Mouse (Mus musculus) midbrain, embryonic 12.5 days (tissue): ENCODE measurements around the gene Rassf7. TPM values are rescaled to one million over a fixed set of nuclear protein-coding genes. Genes with fewer than 3 reads are reported as not detected.

Experiments
- ATAC-seq: fragments of 200-750 bp; cut with Nextera tagmentation; 2 replicates; pipeline ENCODE4 v1.8.0; 2017; ENCODE audit warnings: low read depth, moderate TSS enrichment, moderate library complexity; ENCODE audit not compliant: low FRiP score
- H3K27ac ChIP-seq: fragments of 300-500 bp; sonication (generic); replicated peaks from 2 replicates; pipeline ENCODE4 v1.5.1; 2016; ENCODE audit warnings: mild to moderate bottlenecking
- H3K27me3 ChIP-seq: fragments of 300-500 bp; sonication (generic); 2 replicates; pipeline ENCODE4 v1.6.1; 2016; ENCODE audit warnings: mild to moderate bottlenecking
- H3K36me3 ChIP-seq: fragments of 300-500 bp; sonication (generic); 2 replicates; pipeline ENCODE4 v1.6.1; 2016
- H3K4me1 ChIP-seq: fragments of 300-500 bp; sonication (generic); 2 replicates; pipeline ENCODE4 v1.6.1; 2016
- H3K4me2 ChIP-seq: fragments of 300-500 bp; sonication (generic); replicated peaks from 2 replicates; pipeline ENCODE4 v1.6.1; 2016; ENCODE audit warnings: mild to moderate bottlenecking, moderate library complexity
- H3K4me3 ChIP-seq: fragments of 300-500 bp; sonication (generic); 2 replicates; pipeline ENCODE4 v1.5.1; 2016; ENCODE audit warnings: mild to moderate bottlenecking
- H3K9ac ChIP-seq: fragments of 300-500 bp; sonication (generic); replicated peaks from 2 replicates; pipeline ENCODE4 v1.6.1; 2016; ENCODE audit warnings: mild to moderate bottlenecking, moderate library complexity
- H3K9me3 ChIP-seq: fragments of 300-500 bp; sonication (generic); 2 replicates; pipeline ENCODE4 v1.6.1; 2016; ENCODE audit warnings: mild to moderate bottlenecking
- WGBS: fragments of 180-500 bp; shearing (Covaris S2); methylation state at CpG from one replicate; pipeline ENCODE4 v1.1.7; 2016; 5-methylcytosine and 5-hydroxymethylcytosine counted together
- polyA plus RNA-seq: library from polyadenylated mRNA; unstranded; fragments of >200 nt; fragmentation: Nextera tagmentation; extraction: Ambion mirVana; gene quantifications from 2 replicates; pipeline ENCODE4 v1.2.1, GENCODE M21; 2016

Rassf7 gene
- polyA plus RNA-seq, 1 experiment from 2014 or later = 40.1 TPM

DNA sequence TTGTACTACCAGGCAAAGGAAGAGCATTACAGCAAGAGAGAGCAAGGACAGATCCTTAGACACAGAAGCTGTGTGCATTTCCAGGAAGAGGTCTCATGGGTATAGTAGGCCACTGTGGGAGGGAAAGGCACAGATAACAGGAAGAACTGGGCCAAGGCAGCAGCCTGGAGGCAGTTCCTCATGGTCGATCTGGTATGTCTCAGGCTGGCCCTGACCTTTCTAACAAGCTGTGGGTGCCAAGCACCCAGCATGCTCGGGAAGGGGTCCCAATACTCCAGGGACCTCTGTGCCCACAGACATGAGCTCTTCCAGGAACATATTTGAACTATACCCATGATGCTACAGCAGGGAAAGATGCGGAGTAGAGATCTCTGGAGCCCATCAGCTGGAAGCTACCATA, 11.1 kb upstream of the Rassf7 start:
- no peaks in the 10 kb centered on the region for H3K4me1 ChIP-seq
- 80% methylated on average over 3 of the region's 3 CpGs for WGBS
- no peak for ATAC-seq
- H3K9me3 ChIP-seq = no peaks in the 10 kb centered on the region
- no peaks in the 10 kb centered on the region for H3K36me3 ChIP-seq
- H3K4me2 ChIP-seq = no peak overlapping the region
- no peak overlapping the region for H3K4me3 ChIP-seq
- H3K9ac ChIP-seq = no peak overlapping the region
- H3K27ac ChIP-seq = no peak overlapping the region
- H3K27me3 ChIP-seq = no peaks in the 10 kb centered on the region

DNA sequence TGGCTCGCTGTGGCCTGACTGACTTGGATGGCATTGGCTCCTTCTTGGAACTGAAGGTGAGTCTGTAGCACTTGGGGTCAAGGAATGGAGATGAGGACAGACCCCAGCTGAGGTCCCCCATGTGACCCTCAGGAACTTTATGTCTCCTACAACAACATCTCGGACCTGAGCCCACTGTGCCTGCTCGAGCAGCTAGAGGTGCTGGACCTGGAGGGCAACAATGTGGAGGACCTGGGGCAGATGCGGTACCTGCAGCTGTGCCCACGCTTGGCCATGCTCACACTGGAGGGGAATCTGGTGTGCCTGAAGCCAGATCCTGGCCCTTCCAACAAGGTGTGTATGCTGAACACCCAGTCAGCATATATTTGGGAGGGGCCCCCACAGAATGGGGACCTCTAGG, 10.2 kb upstream of the Rassf7 start:
- Histone ChIP-seq H3K9me3 (no peaks in the 10 kb centered on the region), H3K27ac (no peak overlapping the region), H3K9ac (no peak overlapping the region), H3K4me3 (no peak overlapping the region), H3K27me3 (no peaks in the 10 kb centered on the region), H3K4me1 (no peaks in the 10 kb centered on the region), H3K4me2 (no peak overlapping the region), H3K36me3 (no peaks in the 10 kb centered on the region)
- no peak for ATAC-seq
- WGBS = 92% methylated on average over 5 of the region's 5 CpGs

DNA sequence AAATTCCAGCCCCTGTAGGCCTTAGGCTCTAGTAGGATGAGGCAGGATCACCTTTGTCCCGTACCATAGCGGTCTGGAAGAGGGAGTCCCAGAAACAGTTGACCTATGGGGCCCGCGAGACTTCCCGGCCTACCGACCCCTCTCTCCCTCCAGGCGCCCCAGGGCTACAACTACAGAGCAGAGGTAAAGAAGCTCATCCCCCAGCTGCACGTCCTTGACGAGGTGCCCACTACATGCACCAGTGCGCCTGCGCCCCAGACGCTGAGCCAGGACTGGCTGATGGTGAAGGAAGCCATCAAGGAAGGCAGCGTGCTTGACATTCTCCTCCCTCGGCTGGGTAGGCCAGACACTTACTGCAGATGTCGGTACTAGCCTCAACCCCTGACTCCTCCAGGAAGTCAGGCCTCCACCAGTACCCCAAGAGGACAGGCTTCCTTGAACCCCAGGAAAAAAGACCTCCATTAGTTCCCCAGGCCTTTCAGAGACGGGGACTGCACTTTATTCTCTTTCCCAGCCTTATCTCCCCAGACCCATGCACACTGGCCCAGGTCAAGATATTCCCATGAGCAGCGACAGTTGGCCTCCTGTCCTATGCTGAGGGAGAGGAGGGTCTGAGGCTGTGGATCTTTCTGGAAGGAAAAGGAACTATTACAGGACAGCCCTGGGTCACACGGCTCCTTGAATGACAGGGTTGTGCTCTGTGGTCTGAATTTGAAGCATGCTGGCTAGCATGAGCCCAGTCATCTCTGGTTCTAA, 9.3 kb upstream of the Rassf7 start:
- Histone ChIP-seq H3K27ac (no peak overlapping the region), H3K9ac (no peak overlapping the region), H3K36me3 (no peaks in the 10 kb centered on the region), H3K27me3 (no peaks in the 10 kb centered on the region), H3K9me3 (no peaks in the 10 kb centered on the region), H3K4me1 (no peaks in the 10 kb centered on the region), H3K4me2 (no peak overlapping the region), H3K4me3 (no peak overlapping the region)
- WGBS = 93% methylated on average over 18 of the region's 18 CpGs
- no peak for ATAC-seq

DNA sequence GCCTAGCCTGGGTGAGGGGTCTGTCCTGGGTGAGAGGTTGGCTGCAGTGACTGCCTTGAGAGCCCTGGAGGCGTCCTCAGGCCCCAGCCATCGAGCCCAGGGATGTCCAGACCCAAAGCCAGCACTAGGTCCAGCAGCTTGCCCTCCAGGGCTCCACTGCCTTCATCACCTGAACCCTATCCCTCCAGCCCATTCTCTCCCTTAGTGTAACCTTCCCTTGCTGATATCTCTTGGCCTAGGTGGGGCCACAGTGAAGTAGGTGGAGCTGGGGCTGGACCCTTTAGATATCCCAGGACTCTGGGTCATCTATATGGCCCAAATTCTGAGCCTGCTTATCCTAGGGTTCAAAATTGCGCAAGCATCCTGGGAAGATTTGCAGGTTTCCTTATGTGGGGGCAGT, 6.1 kb upstream of the Rassf7 start:
- H3K27me3 ChIP-seq = no peaks in the 10 kb centered on the region
- H3K4me1 ChIP-seq = peaks cover 4% of the 10 kb centered on the region
- H3K4me3 ChIP-seq = no peak overlapping the region
- H3K4me2 ChIP-seq = no peak overlapping the region
- ATAC-seq = no peak
- no peaks in the 10 kb centered on the region for H3K36me3 ChIP-seq
- no peak overlapping the region for H3K27ac ChIP-seq
- 77% methylated on average over 3 of the region's 3 CpGs for WGBS
- no peaks in the 10 kb centered on the region for H3K9me3 ChIP-seq
- H3K9ac ChIP-seq = no peak overlapping the region

DNA sequence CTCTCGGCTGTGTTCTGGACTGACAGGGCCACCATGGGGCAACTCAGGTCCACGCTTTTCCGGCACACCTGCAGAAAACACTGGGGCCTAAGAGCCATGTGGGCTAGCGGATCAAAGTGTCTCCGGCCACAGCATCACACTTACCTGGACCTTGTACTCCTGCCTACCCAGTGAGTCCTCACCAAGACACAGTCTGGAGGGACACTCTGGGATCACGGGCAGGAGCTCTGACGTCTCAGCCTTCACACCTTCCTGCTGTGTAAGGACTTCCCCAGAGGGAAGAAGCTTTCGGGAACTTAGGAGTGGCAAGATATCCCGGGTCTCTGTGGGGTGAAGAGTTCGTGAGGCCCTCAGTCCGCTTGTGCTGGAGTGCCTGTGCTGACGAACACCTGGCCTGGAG, 5.5 kb upstream of the Rassf7 start:
- Histone ChIP-seq H3K27me3 (no peaks in the 10 kb centered on the region), H3K4me3 (no peak overlapping the region), H3K9me3 (no peaks in the 10 kb centered on the region), H3K36me3 (no peaks in the 10 kb centered on the region), H3K4me1 (peaks cover 10% of the 10 kb centered on the region), H3K9ac (no peak overlapping the region), H3K4me2 (no peak overlapping the region), H3K27ac (no peak overlapping the region)
- 85% methylated on average over 12 of the region's 12 CpGs for WGBS
- no peak for ATAC-seq

DNA sequence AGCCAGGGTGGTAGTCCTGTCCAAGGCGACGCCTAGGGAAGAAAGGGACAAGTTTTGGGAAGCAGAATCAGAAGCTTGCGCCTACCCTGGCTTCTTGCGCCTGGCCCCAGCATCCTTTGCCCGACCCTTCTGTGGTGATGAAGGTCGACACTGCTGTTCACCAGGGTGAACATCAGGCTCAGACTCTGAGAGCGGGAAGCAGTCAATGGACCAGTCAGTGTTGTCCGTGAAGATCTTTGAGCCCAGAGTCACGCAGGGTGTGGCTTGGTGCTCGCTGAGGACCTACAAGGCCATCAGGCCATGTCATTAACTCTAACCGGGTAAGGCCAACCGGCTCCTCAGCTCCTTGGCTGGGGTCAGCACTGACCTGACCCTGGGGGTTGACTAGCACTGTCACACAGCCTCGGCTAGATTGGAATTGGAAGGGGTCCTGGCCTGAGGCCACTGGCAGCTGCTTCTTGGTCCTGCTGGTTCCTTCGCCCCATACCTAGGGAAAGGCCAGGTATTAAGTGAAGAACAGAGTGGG, 5.0 kb upstream of the Rassf7 start:
- H3K4me2 ChIP-seq = no peak overlapping the region
- H3K27ac ChIP-seq = no peak overlapping the region
- peaks cover 11% of the 10 kb centered on the region for H3K4me1 ChIP-seq
- no peaks in the 10 kb centered on the region for H3K27me3 ChIP-seq
- H3K36me3 ChIP-seq = no peaks in the 10 kb centered on the region
- no peak overlapping the region for H3K4me3 ChIP-seq
- ATAC-seq = no peak
- no peaks in the 10 kb centered on the region for H3K9me3 ChIP-seq
- WGBS = 90% methylated on average over 14 of the region's 14 CpGs
- H3K9ac ChIP-seq = no peak overlapping the region

DNA sequence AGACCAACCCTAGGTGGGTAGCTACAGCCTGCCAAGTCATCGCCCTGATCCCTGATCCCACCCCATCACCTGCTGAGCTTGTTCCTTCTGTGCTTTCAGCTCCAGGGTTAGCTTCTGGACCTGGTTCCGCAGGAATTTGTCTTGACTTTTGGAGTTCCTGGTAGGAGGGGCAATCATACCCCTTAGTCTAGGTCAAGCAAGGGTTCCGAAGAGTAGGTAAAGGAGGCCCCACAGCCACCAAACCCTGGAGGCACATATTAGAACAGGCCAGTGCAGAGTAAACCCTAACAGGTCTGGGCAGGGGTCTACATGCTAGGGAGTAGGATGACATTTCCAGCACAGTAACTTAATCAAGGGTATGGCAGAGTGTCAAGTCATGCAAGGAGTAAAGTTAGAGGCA, 2.5 kb upstream of the Rassf7 start:
- no peak for ATAC-seq

DNA sequence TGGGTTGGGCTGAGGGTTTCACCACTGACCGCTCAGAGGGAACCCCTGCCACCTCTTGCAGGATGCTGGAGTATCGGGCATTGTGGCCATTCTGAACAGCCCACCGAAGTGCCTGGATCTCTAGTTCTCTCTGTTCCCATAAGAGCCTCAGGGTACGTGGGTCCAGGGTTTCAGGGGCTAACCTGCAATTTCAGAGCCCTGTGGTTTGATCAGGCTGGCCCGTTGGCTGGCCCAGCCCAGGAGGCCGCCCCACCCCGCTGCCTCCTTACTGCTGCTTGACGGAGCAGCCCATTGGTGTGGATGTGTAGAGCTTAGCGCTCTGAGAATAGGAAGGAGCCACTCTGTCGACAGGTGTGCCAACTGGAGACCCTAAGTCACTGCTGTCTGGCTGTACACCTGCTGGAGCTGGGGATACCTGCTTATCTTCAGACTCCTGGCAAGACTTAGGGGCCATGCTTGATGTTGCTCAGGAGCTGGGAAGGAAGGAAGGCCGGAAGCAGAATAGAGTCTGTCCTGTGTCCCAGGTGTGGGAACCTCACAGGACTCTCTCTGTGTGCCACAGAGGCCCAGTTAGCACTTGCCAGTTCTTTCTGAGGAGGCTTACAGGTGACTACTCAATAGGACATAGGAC, 1.9 kb upstream of the Rassf7 start, which contains the start of gene Lmntd2:
Gene Lmntd2, minus strand, starts transcription at position 476 of the 631 bp plus-strand sequence.
- Histone ChIP-seq H3K27me3 (no peaks in the 10 kb centered on the region), H3K4me1 (peaks cover 25% of the 10 kb centered on the region), H3K9ac (peak within 1 kb of the TSS; percentile 79), H3K4me3 (peak within 1 kb of the TSS; percentile 62), H3K27ac (peak within 1 kb of the TSS; percentile 94), H3K9me3 (no peaks in the 10 kb centered on the region), H3K4me2 (peak within 1 kb of the TSS; percentile 97), H3K36me3 (peaks cover 16% of the 10 kb centered on the region)
- no peak for ATAC-seq
- WGBS = 89% methylated on average over 11 of the region's 11 CpGs

More for the DNA sequence above, 2.5 kb upstream of the Rassf7 start:
- Histone ChIP-seq H3K4me2 (no peak overlapping the region), H3K4me1 (peaks cover 25% of the 10 kb centered on the region), H3K27ac (no peak overlapping the region), H3K27me3 (no peaks in the 10 kb centered on the region), H3K36me3 (peaks cover 11% of the 10 kb centered on the region), H3K4me3 (no peak overlapping the region), H3K9ac (no peak overlapping the region), H3K9me3 (no peaks in the 10 kb centered on the region)
- WGBS = 80% methylated on average over 3 of the region's 3 CpGs

DNA sequence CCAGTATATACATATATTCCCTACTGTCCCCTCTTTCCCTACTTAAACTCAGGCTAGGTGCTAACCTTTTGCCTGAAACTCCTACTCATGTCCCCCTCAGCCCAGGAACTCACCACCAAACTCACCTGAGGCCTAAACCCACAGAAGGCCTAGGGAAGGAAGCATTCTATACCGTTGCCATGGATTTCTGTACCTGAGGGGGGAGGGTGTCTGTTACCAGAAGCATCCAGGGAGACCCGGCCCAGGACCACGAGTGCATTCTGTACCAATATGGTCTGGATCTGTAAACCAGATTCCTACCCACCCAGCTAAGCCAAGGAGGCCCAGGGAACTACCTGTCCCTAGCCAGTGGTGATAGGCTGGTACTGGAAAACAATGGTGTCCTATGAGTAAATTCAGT, 1.4 kb upstream of the Rassf7 start:
- Histone ChIP-seq H3K4me3 (no peak overlapping the region), H3K36me3 (peaks cover 22% of the 10 kb centered on the region), H3K9ac (peak overlapping the region; percentile 79; the same call in 1 of the 2 replicates), H3K27me3 (no peaks in the 10 kb centered on the region), H3K9me3 (no peaks in the 10 kb centered on the region), H3K4me2 (0 out of 2 replicates have a peak overlapping the region, but pooled peaks have one; percentile 97), H3K4me1 (peaks cover 25% of the 10 kb centered on the region), H3K27ac (peak overlapping the region; percentile 94)
- 76% methylated on average over 3 of the region's 3 CpGs for WGBS
- ATAC-seq = no peak

DNA sequence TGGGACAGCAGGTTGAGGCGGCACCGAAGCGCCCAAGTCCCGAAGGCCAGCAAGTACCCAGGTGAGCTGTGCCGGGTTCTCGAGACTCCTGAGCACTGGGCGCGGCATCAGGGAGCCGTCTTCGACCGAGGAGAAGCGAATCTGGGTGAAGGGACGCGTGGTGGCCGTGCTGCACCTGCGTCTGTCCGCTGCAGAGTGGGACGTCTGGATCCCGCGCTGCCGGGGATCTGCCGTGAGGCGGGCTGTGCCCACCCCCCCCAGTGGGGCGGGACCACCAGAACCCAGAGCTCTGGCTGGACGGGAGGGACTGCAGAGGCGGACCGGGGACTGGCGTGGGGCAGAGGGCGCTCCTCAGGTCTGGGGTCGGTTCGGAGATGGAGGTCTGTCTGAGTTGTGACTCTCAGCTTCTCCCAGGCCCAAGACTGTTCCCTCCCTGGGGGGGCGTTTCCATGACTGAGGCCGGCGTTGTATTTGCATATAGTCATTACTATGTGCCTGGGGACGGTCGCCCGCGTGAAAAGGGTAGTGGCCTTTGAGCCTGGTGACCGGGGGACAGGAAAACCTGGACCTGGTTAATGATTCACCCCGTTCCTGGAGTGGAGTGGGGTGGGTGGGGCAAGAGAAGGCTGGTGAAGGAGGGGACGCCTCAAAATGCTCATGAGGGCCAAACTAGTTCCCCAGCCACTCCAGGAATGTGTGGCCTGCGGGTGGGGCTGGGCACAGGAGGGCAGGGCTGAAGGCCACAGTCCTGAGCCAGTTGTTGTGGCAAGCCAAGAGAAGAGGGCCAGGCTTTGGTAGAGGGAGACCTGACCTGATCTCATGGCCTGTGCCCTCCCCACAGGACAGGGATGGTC, 447 bp downstream of the Rassf7 start:
- no peaks in the 10 kb centered on the region for H3K9me3 ChIP-seq
- H3K27ac ChIP-seq = peak overlapping the region; percentile 94; the same call in 1 of the 2 replicates
- no peaks in the 10 kb centered on the region for H3K27me3 ChIP-seq
- ATAC-seq = peak; percentile 67
- peaks cover 33% of the 10 kb centered on the region for H3K4me1 ChIP-seq
- peak overlapping the region; percentile 62 for H3K4me3 ChIP-seq
- peak overlapping the region; percentile 97 for H3K4me2 ChIP-seq
- peaks cover 29% of the 10 kb centered on the region for H3K36me3 ChIP-seq
- WGBS = under 1% methylated on average over 41 of the region's 42 CpGs
- peak overlapping the region; percentile 79 for H3K9ac ChIP-seq

DNA sequence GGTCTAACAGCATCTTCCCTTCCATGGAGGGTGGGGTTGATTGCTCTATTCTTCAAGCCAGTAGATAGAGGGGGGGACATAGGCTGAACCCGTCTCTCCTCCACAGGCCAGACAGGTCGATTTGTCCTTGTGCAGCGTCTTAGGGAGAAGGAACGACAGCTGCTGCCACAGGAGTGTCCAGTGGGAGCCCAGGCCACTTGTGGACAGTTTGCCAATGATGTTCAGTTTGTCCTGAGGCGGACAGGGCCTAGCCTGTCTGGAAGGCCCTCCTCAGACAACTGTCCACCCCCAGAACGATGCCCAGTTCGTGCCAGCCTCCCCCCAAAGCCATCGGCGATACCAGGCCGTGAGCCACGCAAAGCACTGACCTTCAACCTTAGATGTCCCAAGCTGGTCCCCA, 1.2 kb downstream of the Rassf7 start:
- H3K9ac ChIP-seq = peak overlapping the region; percentile 79; the same call in 1 of the 2 replicates
- no peak overlapping the region; the same call in 1 of the 2 replicates for H3K27ac ChIP-seq
- H3K4me3 ChIP-seq = peak overlapping the region; percentile 62
- peak overlapping the region; percentile 97 for H3K4me2 ChIP-seq
- H3K4me1 ChIP-seq = peaks cover 39% of the 10 kb centered on the region
- no peaks in the 10 kb centered on the region for H3K9me3 ChIP-seq
- 93% methylated on average over 11 of the region's 11 CpGs for WGBS
- H3K27me3 ChIP-seq = no peaks in the 10 kb centered on the region
- ATAC-seq = no peak
- H3K36me3 ChIP-seq = peaks cover 29% of the 10 kb centered on the region
